Mouse (Mus musculus) testis, adult 2 months (tissue): ENCODE data around the gene Nrxn1.

ENCODE experiments used
- CTCF ChIP-seq: fragments of 200-500 bp; IDR thresholded peaks from 2 replicates; pipeline ENCODE4 v1.5.1; 2012; ENCODE audit warnings: low read depth, mild to moderate bottlenecking, inconsistent platforms, low read length, moderate library complexity; ENCODE audit not compliant: control insufficient read depth, insufficient read depth, insufficient replicate concordance
- POLR2A ChIP-seq: fragments of 200-500 bp; IDR thresholded peaks from 2 replicates; pipeline ENCODE4 v1.6.1; 2012; ENCODE audit warnings: low read depth, mild to moderate bottlenecking, inconsistent platforms, low read length, moderate library complexity; ENCODE audit not compliant: control insufficient read depth

GRCm38 (mm10) chr17:90247071-90247849 is 845.6 kb downstream of the Nrxn1 start:
- TF ChIP-seq CTCF (no peak), POLR2A (no peak)
